Mouse (Mus musculus) brain, embryonic 14.5 days (tissue): ENCODE data around the gene Gipc1.

Source experiments
- CTCF ChIP-seq: fragments of 200-500 bp; IDR thresholded peaks from 2 replicates; pipeline ENCODE4 v1.5.1; 2012; ENCODE audit warnings: inconsistent platforms, mild to moderate bottlenecking, moderate library complexity, borderline replicate concordance; ENCODE audit not compliant: insufficient read depth, insufficient read length; ENCODE audit errors: extremely low read depth
- POLR2A ChIP-seq: fragments of 200-500 bp; IDR thresholded peaks from 2 replicates; pipeline ENCODE4 v1.6.1; 2012; ENCODE audit warnings: mild to moderate bottlenecking, inconsistent platforms, borderline replicate concordance; ENCODE audit not compliant: poor library complexity, insufficient read depth, insufficient read length, severe bottlenecking; ENCODE audit errors: extremely low read depth

DNA sequence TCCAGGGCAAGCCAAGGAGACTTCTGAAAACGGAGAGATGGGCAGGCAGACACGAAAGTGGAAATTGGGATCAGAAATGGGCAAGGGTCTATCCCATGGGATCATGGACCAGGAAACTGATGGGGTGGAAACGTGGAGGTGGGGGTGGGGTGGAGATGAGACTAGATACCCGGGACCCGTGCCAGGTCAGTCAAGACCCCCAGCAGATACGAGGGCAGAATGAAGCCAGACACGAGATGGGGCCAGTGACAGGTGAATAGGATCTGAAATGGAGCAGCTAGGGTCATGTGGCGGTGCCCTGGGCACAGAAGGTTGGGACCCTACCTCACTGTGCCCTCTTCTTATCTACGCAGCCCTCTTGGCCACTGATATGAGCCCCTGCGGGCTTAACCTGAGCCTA lies 15.0 kb downstream of the Gipc1 start:
- no peak for TF ChIP-seq CTCF
- TF ChIP-seq POLR2A: no peak
